ENCODE assay signal across 10 mouse cellular contexts in genomic region chr6:28618751-28619153, GRCm38 (mm10).
DNase-seq lines count a peak whose midpoint lies in the region; ATAC-seq lines count a peak whose summit lies in the region.
"Had no signal": no experiment of that assay in that cellular context is flagged by ENCODE, and none has a peak within 500 bp of the region (broad histone marks: within the 10 kb centered on the region; RNA-seq: fewer than 3 reads in every experiment).

No protein-coding gene starts in this region.

- peak; percentile 27 to 65 for DNase-seq in frontal cortex, adult 2 months (ENCODE audit: extremely low spot score in 1 of 2, low spot score in 1 of 2)
- peak; percentile 83 for DNase-seq in adrenal gland, postnatal 25 days
- DNase-seq in heart, postnatal 4 days, result peak; percentile 84
- DNase-seq in kidney, postnatal 4 days, result peak; percentile 67 to 77
- peak; percentile 75 for DNase-seq in lung, postnatal 36 days
- peak; percentile 76 for DNase-seq in testis, postnatal 10 days (ENCODE audit: low spot score)

- no peaks in the 10 kb centered on the region for H3K27me3 ChIP-seq in forebrain, embryonic 16.5 days (replicated peaks; ENCODE audit: control insufficient read depth, insufficient read depth, low read length)
- H3K27me3 ChIP-seq: embryonic facial prominence, embryonic 13.5 days; limb, embryonic 15.5 days had no signal

- ATAC-seq in frontal cortex, adult (ENCODE audit: low TSS enrichment), result no peak; the same call in 1 of the 2 replicates
- peak; percentile 29; the same call in 1 of the 2 replicates for ATAC-seq in forebrain, embryonic 16.5 days

- no peak overlapping the region for H3K4me2 ChIP-seq in forebrain, embryonic 16.5 days (ENCODE audit: low read length)
- H3K4me2 ChIP-seq: embryonic facial prominence, embryonic 13.5 days; limb, embryonic 15.5 days had no signal

- no peaks in the 10 kb centered on the region for H3K9me3 ChIP-seq in forebrain, embryonic 16.5 days (ENCODE audit: control insufficient read depth, low read length)
- H3K9me3 ChIP-seq: embryonic facial prominence, embryonic 13.5 days; limb, embryonic 15.5 days had no signal

- H3K4me1 ChIP-seq in forebrain, embryonic 16.5 days (replicated peaks; ENCODE audit: control insufficient read depth, insufficient read depth, low read length), result peaks cover 31% of the 10 kb centered on the region

- 19% methylated on average over 7 of the region's 7 CpGs for WGBS in forebrain, embryonic 16.5 days

- H3K4me3 ChIP-seq in forebrain, embryonic 16.5 days (replicated peaks; ENCODE audit: low read length), result no peak overlapping the region
- H3K4me3 ChIP-seq: embryonic facial prominence, embryonic 13.5 days; limb, embryonic 15.5 days had no signal

- no peak overlapping the region for H3K9ac ChIP-seq in forebrain, embryonic 16.5 days (replicated peaks; ENCODE audit: low read depth, low read length)
- H3K9ac ChIP-seq: embryonic facial prominence, embryonic 13.5 days; limb, embryonic 15.5 days had no signal

- no peak overlapping the region for H3K27ac ChIP-seq in forebrain, embryonic 16.5 days (ENCODE audit: low read length)
- H3K27ac ChIP-seq: embryonic facial prominence, embryonic 13.5 days; limb, embryonic 15.5 days had no signal

- no peaks in the 10 kb centered on the region for H3K36me3 ChIP-seq in forebrain, embryonic 16.5 days (ENCODE audit: control insufficient read depth, insufficient read depth)
- H3K36me3 ChIP-seq: embryonic facial prominence, embryonic 13.5 days had no signal
